ENCODE assay signal across 18 mouse cellular contexts in the genomic region with DNA sequence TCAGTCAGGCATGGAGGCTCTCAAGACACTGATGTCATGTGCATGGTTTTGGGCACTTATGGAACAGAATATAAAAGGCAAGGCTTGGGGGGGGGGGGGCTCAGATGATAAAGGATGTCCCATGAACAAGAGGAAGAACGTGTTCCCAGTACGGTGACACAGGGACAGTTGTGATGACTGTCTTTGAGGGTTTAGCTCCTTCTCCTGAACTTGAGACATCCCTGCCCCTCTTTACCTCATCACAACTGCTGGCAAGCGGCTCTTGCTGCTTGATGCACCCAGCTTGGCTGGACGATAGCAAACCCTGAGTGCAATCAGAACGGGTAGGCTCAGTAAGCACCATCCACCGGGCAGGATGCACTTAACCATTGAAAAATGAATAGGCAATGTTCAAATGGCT.
DNase-seq lines count a peak whose midpoint lies in the region; ATAC-seq lines count a peak whose summit lies in the region.
"Had no signal": no experiment of that assay in that cellular context is flagged by ENCODE, and none has a peak within 500 bp of the region (broad histone marks: within the 10 kb centered on the region; RNA-seq: fewer than 3 reads in every experiment).

No protein-coding gene starts in this region.

- H3K27ac ChIP-seq in kidney, embryonic 14.5 days (ENCODE audit: low read depth, low read length), result no peak overlapping the region
- no peak overlapping the region for H3K27ac ChIP-seq in lung, embryonic 16.5 days (ENCODE audit: low read length)
- H3K27ac ChIP-seq in limb, embryonic 13.5 days, result no peak overlapping the region
- H3K27ac ChIP-seq: embryonic facial prominence, embryonic 15.5 days; hindbrain, embryonic 10.5 days; left cerebral cortex, adult 2 months had no signal

- peak overlapping the region; percentile 30 for H3K4me2 ChIP-seq in kidney, embryonic 14.5 days (replicated peaks; ENCODE audit: low read depth, low read length)
- no peak overlapping the region for H3K4me2 ChIP-seq in lung, embryonic 16.5 days (ENCODE audit: low read depth, low read length)
- peak overlapping the region; percentile 38 for H3K4me2 ChIP-seq in limb, embryonic 13.5 days (replicated peaks)
- H3K4me2 ChIP-seq: embryonic facial prominence, embryonic 15.5 days; liver, embryonic 11.5 days; midbrain, embryonic 11.5 days had no signal

- DNase-seq in heart, adult 11 months, result peak; percentile 90
- DNase-seq in heart, adult 18-20 months, result no peak
- no peak for DNase-seq in kidney, postnatal 10 days
- DNase-seq in lung, postnatal 10 days, result no peak
- DNase-seq in embryo, embryonic 10.5 days (ENCODE audit: low spot score), result no peak
- DNase-seq: cerebellum, adult 9-10 months; liver, postnatal 0 days had no signal

- peak overlapping the region; percentile 7; the same call in 1 of the 2 replicates for H3K4me3 ChIP-seq in kidney, embryonic 14.5 days (ENCODE audit: low read length)
- H3K4me3 ChIP-seq in lung, embryonic 16.5 days (ENCODE audit: low read length), result 0 out of 2 replicates have a peak overlapping the region, but pooled peaks have one; percentile 1
- H3K4me3 ChIP-seq in limb, embryonic 13.5 days, result no peak overlapping the region
- H3K4me3 ChIP-seq: embryonic facial prominence, embryonic 15.5 days; hindbrain, embryonic 10.5 days; left cerebral cortex, adult 2 months had no signal

- peak overlapping the region; percentile 35; the same call in 1 of the 2 replicates for H3K9ac ChIP-seq in kidney, embryonic 14.5 days (ENCODE audit: low read depth, low read length)
- no peak overlapping the region for H3K9ac ChIP-seq in lung, embryonic 16.5 days (ENCODE audit: low read length)
- no peak overlapping the region for H3K9ac ChIP-seq in limb, embryonic 13.5 days
- H3K9ac ChIP-seq: embryonic facial prominence, embryonic 15.5 days; liver, postnatal 0 days had no signal

- peaks cover 47% of the 10 kb centered on the region for H3K4me1 ChIP-seq in kidney, embryonic 14.5 days (ENCODE audit: control insufficient read depth, insufficient read depth, low read length)
- H3K4me1 ChIP-seq in lung, embryonic 16.5 days (replicated peaks; ENCODE audit: control insufficient read depth, insufficient read depth, low read length), result peaks cover 22% of the 10 kb centered on the region
- peaks cover 78% of the 10 kb centered on the region for H3K4me1 ChIP-seq in limb, embryonic 13.5 days

- 53% methylated on average over 6 of the region's 6 CpGs for WGBS in kidney, embryonic 14.5 days
- 68% methylated on average over 6 of the region's 6 CpGs for WGBS in lung, embryonic 16.5 days
- 87% methylated on average over 6 of the region's 6 CpGs for WGBS in limb, embryonic 13.5 days

- no peak for ATAC-seq in kidney, embryonic 14.5 days (ENCODE audit: low FRiP score, low TSS enrichment)
- ATAC-seq in lung, embryonic 16.5 days (ENCODE audit: low read depth), result no peak
- ATAC-seq in limb, embryonic 13.5 days (ENCODE audit: low FRiP score, low read depth), result no peak
- ATAC-seq: forebrain, embryonic 14.5 days; hindbrain, embryonic 16.5 days; intestine, embryonic 16.5 days; liver, postnatal 0 days had no signal

- H3K9me3 ChIP-seq in kidney, embryonic 14.5 days (ENCODE audit: control insufficient read depth, low read length), result no peaks in the 10 kb centered on the region
- H3K9me3 ChIP-seq in lung, embryonic 16.5 days (ENCODE audit: control insufficient read depth, low read length), result no peaks in the 10 kb centered on the region
- no peaks in the 10 kb centered on the region for H3K9me3 ChIP-seq in limb, embryonic 13.5 days
- H3K9me3 ChIP-seq: embryonic facial prominence, embryonic 15.5 days; hindbrain, embryonic 10.5 days had no signal

- H3K27me3 ChIP-seq in kidney, embryonic 14.5 days (ENCODE audit: control insufficient read depth, insufficient read depth, low read length), result no peaks in the 10 kb centered on the region
- H3K27me3 ChIP-seq in lung, embryonic 16.5 days (ENCODE audit: control insufficient read depth, insufficient read depth, low read depth, low read length), result no peaks in the 10 kb centered on the region
- no peaks in the 10 kb centered on the region for H3K27me3 ChIP-seq in limb, embryonic 13.5 days
- H3K27me3 ChIP-seq: embryonic facial prominence, embryonic 15.5 days had no signal

- H3K36me3 ChIP-seq in kidney, embryonic 14.5 days (ENCODE audit: control insufficient read depth, insufficient read depth, low read length), result peaks cover 4% of the 10 kb centered on the region; the same call in 1 of the 2 replicates
- H3K36me3 ChIP-seq in lung, embryonic 16.5 days (ENCODE audit: control insufficient read depth, insufficient read depth, low read length), result no peaks in the 10 kb centered on the region
- no peaks in the 10 kb centered on the region for H3K36me3 ChIP-seq in limb, embryonic 13.5 days
- H3K36me3 ChIP-seq: embryonic facial prominence, embryonic 15.5 days; hindbrain, embryonic 10.5 days had no signal
